Mouse (Mus musculus) liver, embryonic 15.5 days (tissue): Measurements from ENCODE around the gene Trim2. TPM values are rescaled to one million over a fixed set of nuclear protein-coding genes. Genes with fewer than 3 reads are reported as not detected.
A peak's percentile ranks its signal among the peaks of the same experiment; 100 is the strongest.

Experiments
- ATAC-seq: fragments of 200-750 bp; cut with Nextera tagmentation; 2 replicates; pipeline ENCODE4 v1.8.0; 2017; ENCODE audit warnings: moderate number of reproducible peaks, mild to moderate bottlenecking, moderate library complexity; ENCODE audit not compliant: insufficient read depth
- H3K27ac ChIP-seq: fragments of 300-500 bp; sonication (generic); replicated peaks from 2 replicates; pipeline ENCODE4 v1.5.1; 2015; ENCODE audit warnings: mild to moderate bottlenecking, inconsistent platforms
- H3K27me3 ChIP-seq: fragments of 300-500 bp; sonication (generic); 2 replicates; pipeline ENCODE4 v1.6.1; 2015; ENCODE audit warnings: mild to moderate bottlenecking, inconsistent platforms
- H3K36me3 ChIP-seq: fragments of 300-500 bp; sonication (generic); replicated peaks from 2 replicates; pipeline ENCODE4 v1.6.1; 2015; ENCODE audit warnings: moderate library complexity, mild to moderate bottlenecking, inconsistent platforms
- H3K4me1 ChIP-seq: fragments of 300-500 bp; sonication (generic); replicated peaks from 2 replicates; pipeline ENCODE4 v1.6.1; 2015; ENCODE audit warnings: inconsistent platforms
- H3K4me2 ChIP-seq: fragments of 300-500 bp; sonication (generic); 2 replicates; pipeline ENCODE4 v1.6.1; 2015; ENCODE audit warnings: moderate library complexity, mild to moderate bottlenecking, inconsistent platforms
- H3K4me3 ChIP-seq: fragments of 300-500 bp; sonication (generic); replicated peaks from 2 replicates; pipeline ENCODE4 v1.5.1; 2015; ENCODE audit warnings: mild to moderate bottlenecking, inconsistent platforms
- H3K9ac ChIP-seq: fragments of 300-500 bp; sonication (generic); 2 replicates; pipeline ENCODE4 v1.6.1; 2015; ENCODE audit warnings: moderate library complexity, mild to moderate bottlenecking, inconsistent platforms
- H3K9me3 ChIP-seq: fragments of 300-500 bp; sonication (generic); replicated peaks from 2 replicates; pipeline ENCODE4 v1.6.1; 2016; ENCODE audit warnings: inconsistent platforms
- WGBS: fragments of 180-500 bp; shearing (Covaris S2); methylation state at CpG from one replicate; pipeline ENCODE4 v1.1.7; 2015; ENCODE audit warnings: mixed read lengths; ENCODE audit not compliant: insufficient replicate concordance; 5-methylcytosine and 5-hydroxymethylcytosine counted together
- polyA plus RNA-seq: library from polyadenylated mRNA; unstranded; fragments of >200 nt; fragmentation: Nextera tagmentation; extraction: Ambion mirVana; gene quantifications from 2 replicates; pipeline ENCODE4 v1.2.1, GENCODE M21; 2015

Gene Trim2
- polyA plus RNA-seq, 1 experiment from 2014 or later, result 4.8 TPM

GRCm38 (mm10) chr3:84206106-84206505 lies 100.6 kb downstream of the Trim2 start:
- Histone ChIP-seq H3K4me3 (no peak overlapping the region), H3K27ac (no peak overlapping the region), H3K4me2 (no peak overlapping the region), H3K9ac (no peak overlapping the region), H3K9me3 (no peaks in the 10 kb centered on the region), H3K36me3 (no peaks in the 10 kb centered on the region), H3K4me1 (no peaks in the 10 kb centered on the region), H3K27me3 (no peaks in the 10 kb centered on the region; the same call in 1 of the 2 replicates)
- ATAC-seq, result no peak
- WGBS, result 61% methylated on average over 3 of the region's 3 CpGs

- Histone ChIP-seq H3K9ac (no peak overlapping the region), H3K4me3 (no peak overlapping the region), H3K36me3 (no peaks in the 10 kb centered on the region), H3K9me3 (no peaks in the 10 kb centered on the region), H3K27me3 (no peaks in the 10 kb centered on the region; the same call in 1 of the 2 replicates), H3K4me2 (no peak overlapping the region), H3K4me1 (no peaks in the 10 kb centered on the region), H3K27ac (no peak overlapping the region)
- ATAC-seq, result no peak
- 62% methylated on average over 6 of the region's 6 CpGs for WGBS
These were observed 101.0 kb downstream of the Trim2 start for GRCm38 (mm10) chr3:84205650-84206049.

GRCm38 (mm10) chr3:84204640-84205039 lies 102.0 kb downstream of the Trim2 start:
- Histone ChIP-seq H3K9ac (no peak overlapping the region), H3K27me3 (no peaks in the 10 kb centered on the region; the same call in 1 of the 2 replicates), H3K36me3 (no peaks in the 10 kb centered on the region), H3K4me2 (no peak overlapping the region), H3K9me3 (no peaks in the 10 kb centered on the region), H3K4me1 (no peaks in the 10 kb centered on the region), H3K4me3 (no peak overlapping the region), H3K27ac (no peak overlapping the region)
- no peak for ATAC-seq
- WGBS, result 63% methylated on average over 5 of the region's 5 CpGs

GRCm38 (mm10) chr3:84200559-84201420 lies 105.9 kb downstream of the Trim2 start:
- Histone ChIP-seq H3K4me3 (no peak overlapping the region), H3K4me2 (no peak overlapping the region), H3K9me3 (no peaks in the 10 kb centered on the region), H3K4me1 (no peaks in the 10 kb centered on the region), H3K36me3 (no peaks in the 10 kb centered on the region), H3K27me3 (no peaks in the 10 kb centered on the region; the same call in 1 of the 2 replicates), H3K9ac (no peak overlapping the region), H3K27ac (no peak overlapping the region)
- 72% methylated on average over 13 of the region's 13 CpGs for WGBS
- ATAC-seq, result no peak

GRCm38 (mm10) chr3:84199516-84199915 lies 107.2 kb downstream of the Trim2 start:
- no peaks in the 10 kb centered on the region for H3K9me3 ChIP-seq
- no peak overlapping the region for H3K4me3 ChIP-seq
- no peaks in the 10 kb centered on the region for H3K4me1 ChIP-seq
- no peaks in the 10 kb centered on the region for H3K36me3 ChIP-seq
- no peak for ATAC-seq
- no peak overlapping the region for H3K9ac ChIP-seq
- H3K27me3 ChIP-seq, result no peaks in the 10 kb centered on the region; the same call in 1 of the 2 replicates
- no peak overlapping the region for H3K27ac ChIP-seq
- 84% methylated on average over 9 of the region's 9 CpGs for WGBS
- no peak overlapping the region for H3K4me2 ChIP-seq

- Histone ChIP-seq H3K27me3 (peaks cover under 1% of the 10 kb centered on the region; the same call in 1 of the 2 replicates), H3K27ac (no peak overlapping the region), H3K9ac (no peak overlapping the region), H3K36me3 (no peaks in the 10 kb centered on the region), H3K4me1 (no peaks in the 10 kb centered on the region), H3K4me3 (no peak overlapping the region), H3K9me3 (no peaks in the 10 kb centered on the region), H3K4me2 (no peak overlapping the region)
- 83% methylated on average over 3 of the region's 3 CpGs for WGBS
- no peak for ATAC-seq
These were observed 108.4 kb downstream of the Trim2 start for GRCm38 (mm10) chr3:84198229-84198628.

GRCm38 (mm10) chr3:84193881-84194280 lies 112.8 kb downstream of the Trim2 start:
- Histone ChIP-seq H3K9ac (no peak overlapping the region), H3K27ac (no peak overlapping the region), H3K4me1 (no peaks in the 10 kb centered on the region; the same call in 1 of the 2 replicates), H3K36me3 (peaks cover 5% of the 10 kb centered on the region; the same call in 1 of the 2 replicates), H3K4me2 (no peak overlapping the region), H3K27me3 (peaks cover 40% of the 10 kb centered on the region), H3K4me3 (no peak overlapping the region), H3K9me3 (no peaks in the 10 kb centered on the region)
- WGBS, result 55% methylated on average over 4 of the region's 4 CpGs
- no peak for ATAC-seq

- H3K4me3 ChIP-seq, result no peak overlapping the region
- H3K9me3 ChIP-seq, result no peaks in the 10 kb centered on the region
- no peak overlapping the region for H3K27ac ChIP-seq
- peak overlapping the region; percentile 44; the same call in 1 of the 2 replicates for H3K4me2 ChIP-seq
- WGBS, result 32% methylated on average over 21 of the region's 21 CpGs
- no peak overlapping the region for H3K9ac ChIP-seq
- no peaks in the 10 kb centered on the region; the same call in 1 of the 2 replicates for H3K4me1 ChIP-seq
- peaks cover 5% of the 10 kb centered on the region; the same call in 1 of the 2 replicates for H3K36me3 ChIP-seq
- H3K27me3 ChIP-seq, result peaks cover 40% of the 10 kb centered on the region
- no peak for ATAC-seq
These were observed 115.4 kb downstream of the Trim2 start for GRCm38 (mm10) chr3:84191141-84191881.

- ATAC-seq, result no peak
- H3K9ac ChIP-seq, result no peak overlapping the region; the same call in 1 of the 2 replicates
These were observed 116.1 kb downstream of the Trim2 start for GRCm38 (mm10) chr3:84190513-84191061.

GRCm38 (mm10) chr3:84189629-84190173 lies 117.0 kb downstream of the Trim2 start:
- no peak for ATAC-seq
- no peaks in the 10 kb centered on the region for H3K9me3 ChIP-seq
- WGBS, result 20% methylated on average over 10 of the region's 10 CpGs
- peak overlapping the region; percentile 44 for H3K4me2 ChIP-seq
- H3K36me3 ChIP-seq, result peaks cover 5% of the 10 kb centered on the region; the same call in 1 of the 2 replicates
- no peak overlapping the region for H3K4me3 ChIP-seq
- H3K9ac ChIP-seq, result no peak overlapping the region
- peaks cover 40% of the 10 kb centered on the region for H3K27me3 ChIP-seq
- H3K27ac ChIP-seq, result no peak overlapping the region
- no peaks in the 10 kb centered on the region; the same call in 1 of the 2 replicates for H3K4me1 ChIP-seq

More at GRCm38 (mm10) chr3:84190513-84191061, 116.1 kb downstream of the Trim2 start:
- Histone ChIP-seq H3K36me3 (peaks cover 5% of the 10 kb centered on the region; the same call in 1 of the 2 replicates), H3K4me1 (no peaks in the 10 kb centered on the region; the same call in 1 of the 2 replicates), H3K27ac (no peak overlapping the region), H3K4me3 (peak overlapping the region; percentile 29), H3K27me3 (peaks cover 40% of the 10 kb centered on the region), H3K9me3 (no peaks in the 10 kb centered on the region), H3K4me2 (peak overlapping the region; percentile 44)
- 6% methylated on average over 41 of the region's 41 CpGs for WGBS
